Mouse (Mus musculus): ENCODE data around the gene Rftn1. TPM values are rescaled to one million over a fixed set of nuclear protein-coding genes. Genes with fewer than 3 reads are reported as not detected.
"Not testable (repeated sequence)": the region's sequence is repeated elsewhere in the genome, so short reads cannot be mapped to it uniquely, and the experiment has no call there.

Gene Rftn1
- polyA plus RNA-seq, 1 experiment = 8.3 TPM

- DNase-seq (ENCODE audit: low spot score) = no peak
Observed at GRCm38 (mm10) chr17:50128392-50128791, 62.1 kb downstream of the Rftn1 start.

- no peak for DNase-seq (ENCODE audit: low spot score)
Observed at GRCm38 (mm10) chr17:50127045-50127813, 63.2 kb downstream of the Rftn1 start.

- no peak for DNase-seq (ENCODE audit: low spot score)
Observed at GRCm38 (mm10) chr17:50126545-50126944, 63.9 kb downstream of the Rftn1 start.

- no peak for DNase-seq (ENCODE audit: low spot score)
Observed at GRCm38 (mm10) chr17:50125900-50126299, 64.6 kb downstream of the Rftn1 start.

- no peak for DNase-seq (ENCODE audit: low spot score)
Observed at GRCm38 (mm10) chr17:50125245-50125798, 65.2 kb downstream of the Rftn1 start.

- DNase-seq (ENCODE audit: low spot score) = no peak
Observed at GRCm38 (mm10) chr17:50124708-50125107, 65.8 kb downstream of the Rftn1 start.

GRCm38 (mm10) chr17:50122555-50122954 is 67.9 kb downstream of the Rftn1 start:
- DNase-seq (ENCODE audit: low spot score) = no peak

GRCm38 (mm10) chr17:50120098-50120497 is 70.4 kb downstream of the Rftn1 start:
- no peak for DNase-seq (ENCODE audit: low spot score)

- DNase-seq (ENCODE audit: low spot score) = no peak
Observed at GRCm38 (mm10) chr17:50117461-50117860, 73.0 kb downstream of the Rftn1 start.

GRCm38 (mm10) chr17:50116980-50117379 is 73.5 kb downstream of the Rftn1 start:
- DNase-seq (ENCODE audit: low spot score) = no peak

GRCm38 (mm10) chr17:50116401-50116800 is 74.1 kb downstream of the Rftn1 start:
- DNase-seq (ENCODE audit: low spot score) = not testable (repeated sequence)

GRCm38 (mm10) chr17:50115716-50116115 is 74.8 kb downstream of the Rftn1 start:
- not testable (repeated sequence) for DNase-seq (ENCODE audit: low spot score)

GRCm38 (mm10) chr17:50114659-50115058 is 75.8 kb downstream of the Rftn1 start:
- DNase-seq (ENCODE audit: low spot score) = no peak

- DNase-seq (ENCODE audit: low spot score) = no peak
Observed at GRCm38 (mm10) chr17:50110650-50111415, 79.6 kb downstream of the Rftn1 start.

- no peak for DNase-seq (ENCODE audit: low spot score)
Observed at GRCm38 (mm10) chr17:50106811-50107210, 83.7 kb downstream of the Rftn1 start.

- DNase-seq (ENCODE audit: low spot score) = no peak
Observed at GRCm38 (mm10) chr17:50104131-50104530, 86.3 kb downstream of the Rftn1 start.

GRCm38 (mm10) chr17:50101416-50101815 is 89.1 kb downstream of the Rftn1 start:
- no peak for DNase-seq (ENCODE audit: low spot score)

- DNase-seq (ENCODE audit: low spot score) = no peak
Observed at GRCm38 (mm10) chr17:50100070-50100469, 90.4 kb downstream of the Rftn1 start.

GRCm38 (mm10) chr17:50099378-50099777 is 91.1 kb downstream of the Rftn1 start:
- no peak for DNase-seq (ENCODE audit: low spot score)

- DNase-seq (ENCODE audit: low spot score) = no peak
Observed at GRCm38 (mm10) chr17:50098297-50098696, 92.2 kb downstream of the Rftn1 start.

- no peak for DNase-seq (ENCODE audit: low spot score)
Observed at GRCm38 (mm10) chr17:50097831-50098230, 92.6 kb downstream of the Rftn1 start.

GRCm38 (mm10) chr17:50096305-50096704 is 94.2 kb downstream of the Rftn1 start:
- DNase-seq (ENCODE audit: low spot score) = no peak

- DNase-seq (ENCODE audit: low spot score) = no peak
Observed at GRCm38 (mm10) chr17:50094596-50094995, 95.9 kb downstream of the Rftn1 start.
